Mouse (Mus musculus): ENCODE measurements around the gene Ankrd34a. TPM values are rescaled to one million over a fixed set of nuclear protein-coding genes. Genes with fewer than 3 reads are reported as not detected.
A peak's percentile ranks its signal among the peaks of the same experiment; 100 is the strongest.

Ankrd34a gene
- polyA plus RNA-seq, 1 experiment: 0.63 TPM

DNA sequence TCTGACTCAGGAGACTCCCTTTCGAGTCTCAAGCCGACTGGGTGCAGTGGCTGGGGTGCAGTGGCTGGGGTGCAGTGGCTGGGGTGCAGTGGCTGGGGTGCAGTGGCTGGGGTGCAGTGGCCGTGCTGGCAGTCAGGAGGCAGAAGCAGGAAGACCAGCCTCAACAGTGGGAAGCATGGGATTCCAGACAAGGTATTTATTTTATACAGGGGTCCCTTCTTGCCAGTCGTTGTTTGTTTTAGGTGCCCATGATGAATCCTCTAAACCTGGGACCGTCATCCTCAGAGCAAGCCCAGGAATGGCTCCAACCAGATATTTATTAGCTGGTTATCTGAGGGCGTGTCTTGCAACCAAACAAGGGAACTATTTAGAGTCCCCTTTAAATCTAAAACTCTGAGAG is 42.8 kb upstream of the Ankrd34a start:
- Histone ChIP-seq H3K27me3 (ENCODE audit: control insufficient read depth, insufficient read depth, low read length) (no peaks in the 10 kb centered on the region), H3K36me3 (ENCODE audit: control insufficient read depth, insufficient read depth, low read length) (peaks cover under 1% of the 10 kb centered on the region), H3K4me3 (ENCODE audit: low read depth, low read length) (no peak overlapping the region), H3K4me1 (ENCODE audit: control insufficient read depth, insufficient read depth, insufficient read length, low read length) (peaks cover 10% of the 10 kb centered on the region), H3K27ac (ENCODE audit: insufficient read depth, low read depth, low read length) (peak overlapping the region; percentile 95; the same call in 1 of the 2 replicates)
- TF ChIP-seq POLR2A (IDR thresholded peaks at IDR 0.05; ENCODE audit: low read depth, low read length): no peak
- TF ChIP-seq CTCF (IDR thresholded peaks at IDR 0.05; ENCODE audit: extremely low read depth, insufficient read length, insufficient replicate concordance, low read depth, low read length): no peak
- 23% methylated on average over 6 of the region's 6 CpGs for WGBS

DNA sequence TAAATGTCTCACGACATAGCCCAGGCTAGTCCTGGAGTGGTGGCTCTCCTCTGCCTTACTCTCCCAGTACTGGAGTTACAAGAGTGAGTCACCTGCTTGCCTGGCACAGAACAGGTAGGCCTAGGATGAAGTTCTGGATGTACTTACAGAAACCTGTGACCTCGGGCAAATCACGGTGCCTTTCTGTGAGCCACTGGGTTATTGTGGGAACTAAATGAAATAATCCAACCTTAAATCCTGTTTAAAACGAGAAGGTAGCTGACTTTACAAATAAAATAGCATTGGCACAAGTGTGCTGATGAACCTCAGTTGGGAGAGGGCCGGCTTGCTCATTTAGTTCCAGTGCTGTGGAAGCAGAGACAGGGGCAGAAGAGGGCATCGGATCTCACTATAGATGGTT is 42.2 kb upstream of the Ankrd34a start:
- TF ChIP-seq CTCF (IDR thresholded peaks at IDR 0.05; ENCODE audit: extremely low read depth, insufficient read length, insufficient replicate concordance, low read depth, low read length) (no peak), POLR2A (IDR thresholded peaks at IDR 0.05; ENCODE audit: low read depth, low read length) (no peak)
- H3K4me1 ChIP-seq (ENCODE audit: control insufficient read depth, insufficient read depth, insufficient read length, low read length): peaks cover 10% of the 10 kb centered on the region
- H3K27ac ChIP-seq (ENCODE audit: insufficient read depth, low read depth, low read length): peak overlapping the region; percentile 95
- H3K27me3 ChIP-seq (ENCODE audit: control insufficient read depth, insufficient read depth, low read length): no peaks in the 10 kb centered on the region
- WGBS: 42% methylated on average over 6 of the region's 6 CpGs
- peaks cover 6% of the 10 kb centered on the region for H3K36me3 ChIP-seq (ENCODE audit: control insufficient read depth, insufficient read depth, low read length)
- no peak overlapping the region for H3K4me3 ChIP-seq (ENCODE audit: low read depth, low read length)

DNA sequence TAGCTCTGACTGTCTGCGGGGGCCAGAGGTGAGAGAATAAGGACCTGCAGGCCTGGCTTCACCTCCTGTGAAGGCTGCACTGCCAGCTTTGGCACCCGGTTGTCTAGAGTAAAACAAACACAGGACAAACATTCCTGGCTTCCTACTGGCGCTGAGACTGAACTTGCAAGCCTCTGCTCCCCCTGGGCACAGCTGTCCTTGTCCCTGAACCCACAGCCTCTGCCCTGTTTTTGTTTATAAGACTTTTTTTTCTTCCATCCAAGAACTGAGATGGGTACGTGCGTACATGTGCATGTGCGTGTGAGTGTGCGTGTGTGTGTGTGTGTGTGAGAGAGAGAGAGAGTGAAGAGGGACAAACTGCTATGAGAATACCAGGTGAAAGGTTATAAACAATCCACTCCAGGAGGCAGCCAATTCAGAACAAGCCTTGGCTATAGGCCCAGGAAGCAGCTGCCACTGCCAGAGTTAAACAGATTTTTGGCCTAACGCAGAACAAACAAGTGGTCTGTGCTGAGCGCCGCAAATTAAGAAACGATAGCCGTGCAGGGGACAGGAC is 41.3 kb upstream of the Ankrd34a start:
- H3K36me3 ChIP-seq (ENCODE audit: control insufficient read depth, insufficient read depth, low read length): peaks cover 15% of the 10 kb centered on the region
- 13% methylated on average over 12 of the region's 12 CpGs for WGBS
- H3K4me3 ChIP-seq (ENCODE audit: low read depth, low read length): no peak overlapping the region
- peak overlapping the region; percentile 95 for H3K27ac ChIP-seq (ENCODE audit: insufficient read depth, low read depth, low read length)
- peaks cover 10% of the 10 kb centered on the region for H3K4me1 ChIP-seq (ENCODE audit: control insufficient read depth, insufficient read depth, insufficient read length, low read length)
- H3K27me3 ChIP-seq (ENCODE audit: control insufficient read depth, insufficient read depth, low read length): no peaks in the 10 kb centered on the region
- TF ChIP-seq POLR2A (IDR thresholded peaks at IDR 0.05; ENCODE audit: low read depth, low read length) (no peak; the same call in 1 of the 2 replicates), CTCF (IDR thresholded peaks at IDR 0.05; ENCODE audit: extremely low read depth, insufficient read length, insufficient replicate concordance, low read depth, low read length) (no peak)

GRCm38 (mm10) chr3:96555999-96556614 is 40.3 kb upstream of the Ankrd34a start:
- Histone ChIP-seq H3K4me3 (ENCODE audit: low read depth, low read length) (no peak overlapping the region), H3K4me1 (ENCODE audit: control insufficient read depth, insufficient read depth, insufficient read length, low read length) (peaks cover 10% of the 10 kb centered on the region), H3K27ac (ENCODE audit: insufficient read depth, low read depth, low read length) (peak overlapping the region; percentile 95), H3K36me3 (ENCODE audit: control insufficient read depth, insufficient read depth, low read length) (peaks cover 25% of the 10 kb centered on the region), H3K27me3 (ENCODE audit: control insufficient read depth, insufficient read depth, low read length) (no peaks in the 10 kb centered on the region)
- 25% methylated on average over 15 of the region's 15 CpGs for WGBS
- TF ChIP-seq CTCF (IDR thresholded peaks at IDR 0.05; ENCODE audit: extremely low read depth, insufficient read length, insufficient replicate concordance, low read depth, low read length) (no peak), POLR2A (IDR thresholded peaks at IDR 0.05; ENCODE audit: low read depth, low read length) (no peak)

DNA sequence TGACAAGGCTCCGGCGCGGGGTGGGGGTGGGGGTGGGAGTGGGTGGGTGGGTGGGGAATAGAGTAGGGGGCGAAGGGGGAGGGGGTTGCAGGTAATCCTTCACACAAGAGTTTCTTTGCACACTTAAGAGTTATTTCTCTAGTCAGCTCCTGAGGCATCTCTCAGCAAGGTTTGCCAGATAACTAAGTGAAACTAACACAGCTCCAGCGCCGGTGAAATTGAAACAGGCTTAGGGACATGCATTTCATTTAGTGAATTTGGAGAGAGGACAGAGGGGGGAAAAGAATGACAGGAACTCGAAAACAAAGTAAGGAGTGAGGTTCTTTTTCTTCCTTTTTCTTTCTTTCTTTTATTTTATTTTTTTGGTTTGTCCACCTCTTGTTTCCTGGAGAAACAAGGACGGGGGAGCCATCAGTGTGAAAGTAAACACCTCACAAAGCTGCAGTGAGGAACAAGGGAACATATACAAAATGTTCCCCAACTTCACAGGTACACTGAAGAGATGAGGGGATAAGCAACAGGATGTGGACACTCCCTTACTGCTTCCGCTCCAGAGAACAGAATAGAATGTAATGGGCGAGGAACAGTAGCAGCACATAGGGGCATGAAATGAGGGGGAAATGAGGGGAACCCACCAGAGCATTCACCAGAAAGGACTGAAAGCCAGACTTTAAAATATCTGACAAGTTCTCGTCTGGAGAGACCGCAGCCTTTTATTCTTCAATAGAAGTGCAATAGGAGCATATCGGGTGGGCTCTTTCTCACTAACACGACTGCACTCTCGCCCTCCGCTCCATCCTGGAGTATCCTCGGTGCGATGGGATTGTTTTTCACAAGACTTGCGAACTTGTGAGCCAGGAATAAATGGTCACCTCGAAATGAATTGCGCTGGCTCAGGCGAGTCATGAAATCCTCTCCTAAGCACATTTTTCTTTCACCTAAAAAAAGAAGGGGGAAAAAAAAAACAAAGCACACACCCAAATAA is 39.5 kb upstream of the Ankrd34a start:
- Histone ChIP-seq H3K36me3 (ENCODE audit: control insufficient read depth, insufficient read depth, low read length) (peaks cover 31% of the 10 kb centered on the region), H3K27ac (ENCODE audit: insufficient read depth, low read depth, low read length) (peak overlapping the region; percentile 99), H3K4me1 (ENCODE audit: control insufficient read depth, insufficient read depth, insufficient read length, low read length) (peaks cover 7% of the 10 kb centered on the region), H3K27me3 (ENCODE audit: control insufficient read depth, insufficient read depth, low read length) (no peaks in the 10 kb centered on the region), H3K4me3 (ENCODE audit: low read depth, low read length) (peak overlapping the region; percentile 66)
- 1% methylated on average over 22 of the region's 22 CpGs for WGBS
- TF ChIP-seq POLR2A (IDR thresholded peaks at IDR 0.05; ENCODE audit: low read depth, low read length): no peak

- peak within 1 kb of the TSS; percentile 99 for H3K27ac ChIP-seq (ENCODE audit: insufficient read depth, low read depth, low read length)
- H3K4me3 ChIP-seq (ENCODE audit: low read depth, low read length): peak within 1 kb of the TSS; percentile 81
- peaks cover 32% of the 10 kb centered on the region for H3K36me3 ChIP-seq (ENCODE audit: control insufficient read depth, insufficient read depth, low read length)
- no peaks in the 10 kb centered on the region for H3K27me3 ChIP-seq (ENCODE audit: control insufficient read depth, insufficient read depth, low read length)
- TF ChIP-seq CTCF (IDR thresholded peaks at IDR 0.05; ENCODE audit: extremely low read depth, insufficient read length, insufficient replicate concordance, low read depth, low read length) (0 out of 2 replicates have a peak, but pooled peaks have one; percentile 1), POLR2A (IDR thresholded peaks at IDR 0.05; ENCODE audit: low read depth, low read length) (peak; percentile 100)
- peaks cover 7% of the 10 kb centered on the region for H3K4me1 ChIP-seq (ENCODE audit: control insufficient read depth, insufficient read depth, insufficient read length, low read length)
- under 1% methylated on average over 26 of the region's 26 CpGs for WGBS
Observed at GRCm38 (mm10) chr3:96557694-96558093, 38.7 kb upstream of the Ankrd34a start, which contains the start of gene Txnip. Txnip (plus strand) TSS chr3:96557957.

Data from small intestine, adult 2 months (tissue).